Mouse (Mus musculus): ENCODE data around the gene Accs.
A peak's percentile ranks its signal among the peaks of the same experiment; 100 is the strongest.

The Accs gene

DNA sequence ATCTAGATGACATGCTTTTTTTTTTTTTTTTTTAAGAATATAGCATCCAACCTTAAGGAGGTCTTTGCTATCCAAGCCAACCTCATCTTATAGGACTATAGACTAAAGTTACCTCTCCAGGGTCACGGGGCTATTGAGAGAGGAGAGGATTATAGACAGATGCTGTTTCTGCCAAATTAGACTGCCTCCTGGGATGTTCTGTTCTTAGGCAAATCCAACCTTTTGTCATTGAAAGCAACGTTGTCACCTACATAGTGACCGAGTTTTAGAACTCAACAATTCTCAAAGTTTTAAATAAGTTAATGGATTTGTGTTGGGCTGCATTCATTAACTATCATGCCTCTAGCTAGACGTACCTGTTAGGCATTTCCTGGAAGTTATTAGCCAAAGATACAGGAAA, 13.5 kb upstream of the Accs start:
- DNase-seq (ENCODE audit: inconsistent age in 2 of 2, low spot score in 1 of 2): no peak

DNA sequence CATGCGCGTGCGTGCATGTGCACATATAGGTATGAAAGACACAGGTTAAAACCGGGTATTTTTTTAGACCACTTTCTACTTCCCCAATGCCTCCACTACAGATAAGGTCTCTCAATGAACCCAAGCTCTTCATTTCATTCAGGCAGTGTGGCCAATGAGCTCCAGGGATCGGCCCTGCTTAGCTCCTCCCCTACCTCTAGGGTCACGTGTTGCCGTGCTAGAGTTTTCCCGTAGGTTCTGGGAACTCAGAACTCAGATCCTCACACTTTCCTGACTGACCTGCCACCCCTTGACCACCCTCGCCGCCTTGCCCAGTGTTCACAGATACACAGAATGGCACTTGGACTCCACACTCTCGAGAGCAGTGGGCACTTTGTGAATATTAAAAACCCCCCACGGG, 9.1 kb upstream of the Accs start:
- no peak for DNase-seq (ENCODE audit: inconsistent age in 2 of 2, low spot score in 1 of 2)

GRCm38 (mm10) chr2:93851303-93851702, 1.6 kb upstream of the Accs start:
- no peak for DNase-seq (ENCODE audit: inconsistent age in 2 of 2, low spot score in 1 of 2)

DNA sequence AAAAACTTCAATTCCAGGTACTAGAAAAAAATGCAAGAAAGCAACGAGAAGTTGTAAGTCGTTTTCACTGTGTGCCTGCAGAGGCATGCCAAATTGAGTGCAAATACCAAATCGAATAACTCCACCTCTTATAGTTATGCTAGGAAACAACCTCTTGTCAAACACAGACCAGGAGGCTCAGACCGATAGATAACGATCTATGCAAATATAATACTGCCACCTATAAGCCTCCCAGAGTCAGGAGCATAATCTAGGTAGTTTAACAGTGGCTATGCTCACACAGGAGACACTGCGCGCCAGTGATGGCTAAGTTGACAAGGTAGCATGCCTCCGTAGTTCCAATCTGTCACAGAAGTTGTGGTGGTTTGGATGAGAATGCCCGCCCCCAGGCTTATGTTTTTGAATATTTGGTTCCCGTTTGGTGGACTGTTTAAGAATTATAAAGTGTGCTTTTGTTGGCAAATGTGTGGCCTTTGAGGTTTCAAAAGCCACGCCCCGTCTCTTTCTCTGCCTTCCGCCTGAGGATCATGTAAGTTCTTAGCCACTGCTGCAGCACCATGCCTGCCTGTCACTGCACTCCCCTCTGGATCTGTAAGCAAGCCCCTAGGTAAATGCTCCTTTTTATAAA, 688 bp upstream of the Accs start:
- no peak for DNase-seq (ENCODE audit: inconsistent age in 2 of 2, low spot score in 1 of 2)

GRCm38 (mm10) chr2:93841349-93841748, 8.4 kb downstream of the Accs start:
- DNase-seq (ENCODE audit: inconsistent age in 2 of 2, low spot score in 1 of 2): no peak

DNA sequence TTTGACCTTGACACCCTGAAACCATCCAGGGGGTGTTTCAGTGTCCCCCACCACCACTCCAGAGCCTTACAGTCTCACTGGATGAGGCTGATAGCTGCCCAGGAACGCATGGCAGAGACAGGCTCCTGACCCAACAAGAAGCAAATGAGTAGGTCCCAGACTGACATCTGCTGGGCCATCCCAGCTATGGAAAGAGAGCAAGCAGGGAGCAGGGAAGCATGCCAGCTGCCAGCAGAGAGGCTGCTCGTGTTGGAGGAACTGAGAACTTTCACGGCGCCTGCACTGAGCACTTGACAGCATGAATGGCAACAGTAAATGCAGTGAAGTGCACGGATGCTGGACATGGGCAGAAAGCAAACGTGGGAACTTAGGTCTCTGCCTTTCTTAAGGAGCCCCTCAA, 9.6 kb downstream of the Accs start:
- DNase-seq (ENCODE audit: inconsistent age in 2 of 2, low spot score in 1 of 2): no peak

DNA sequence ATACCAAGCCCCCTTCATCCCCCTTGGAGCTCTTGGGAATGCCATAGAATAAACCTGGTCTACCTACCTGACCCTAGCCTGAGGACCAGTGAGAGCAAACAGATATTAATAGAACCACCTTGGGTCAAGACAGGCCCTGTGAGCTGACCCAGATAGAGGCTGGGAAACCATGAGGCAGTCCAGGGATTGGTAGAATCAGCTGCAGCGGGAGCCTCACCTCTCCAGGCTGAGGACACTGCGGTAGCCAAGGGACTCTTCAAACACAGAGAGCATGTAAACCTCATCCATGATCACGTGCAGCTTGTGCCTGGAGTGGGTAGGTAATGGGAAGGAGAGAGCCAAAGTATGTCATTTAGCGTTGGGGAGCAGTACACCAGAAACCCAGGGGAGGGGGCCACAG, 10.8 kb downstream of the Accs start:
- DNase-seq (ENCODE audit: inconsistent age in 2 of 2, low spot score in 1 of 2): no peak

DNA sequence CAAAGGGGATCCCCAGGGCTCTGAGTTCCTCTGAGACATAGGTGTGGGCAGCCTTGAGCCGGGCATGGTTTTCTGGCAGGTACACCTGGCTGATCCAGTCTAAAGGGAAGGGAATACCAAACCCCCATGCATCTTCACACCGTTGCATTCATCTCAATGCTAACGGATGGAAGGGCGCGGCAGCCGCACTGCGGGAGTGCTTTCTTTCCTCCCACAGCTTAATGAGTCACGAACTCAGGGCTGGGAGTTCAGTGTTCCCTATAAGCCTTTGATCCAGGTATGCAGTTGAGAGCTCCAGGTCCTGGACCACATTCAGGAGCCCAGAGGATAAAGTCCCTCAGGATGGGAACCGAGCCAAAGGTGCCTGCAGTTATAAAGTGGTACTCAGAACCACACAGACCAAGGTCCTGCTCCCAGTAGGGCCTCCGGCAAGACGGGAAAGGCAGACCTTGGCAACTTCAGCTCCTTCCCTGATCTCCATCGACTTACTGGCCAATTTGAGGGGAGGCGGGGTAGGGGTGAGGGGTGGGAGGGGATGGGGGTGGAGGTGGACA, 13.4 kb downstream of the Accs start:
- DNase-seq (ENCODE audit: inconsistent age in 2 of 2, low spot score in 1 of 2): no peak

- no peak for DNase-seq (ENCODE audit: inconsistent age in 2 of 2, low spot score in 1 of 2)
These were observed 14.1 kb downstream of the Accs start for GRCm38 (mm10) chr2:93835596-93835995.

GRCm38 (mm10) chr2:93823519-93823918, 26.2 kb downstream of the Accs start:
- DNase-seq (ENCODE audit: inconsistent age in 2 of 2, low spot score in 1 of 2): peak; percentile 67 to 93

- peak; percentile 91 to 98 for DNase-seq (ENCODE audit: inconsistent age in 2 of 2, low spot score in 1 of 2)
These were observed 27.5 kb downstream of the Accs start, which contains the start of gene Ext2 for GRCm38 (mm10) chr2:93822045-93822749. Ext2 (minus strand) TSS chr2:93822568.

DNA sequence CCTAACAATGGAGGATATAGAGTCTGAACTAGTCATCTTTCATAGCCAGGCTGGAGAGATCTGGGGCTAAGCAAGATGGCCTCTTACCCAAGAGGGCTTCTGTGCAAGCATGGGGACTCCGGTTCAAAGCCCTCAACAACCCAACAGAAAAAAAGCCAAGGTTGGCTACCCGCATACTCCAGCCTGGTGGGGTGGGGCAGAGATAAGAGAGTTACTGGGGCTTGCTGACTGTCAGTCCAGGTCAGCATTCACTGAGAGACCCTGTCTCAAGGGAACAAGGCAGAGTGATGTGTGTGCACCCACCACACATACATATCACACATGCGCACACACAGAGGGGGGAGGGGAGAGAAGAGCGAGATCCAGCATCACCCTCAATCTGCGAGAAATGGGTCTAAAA, 32.0 kb downstream of the Accs start:
- DNase-seq (ENCODE audit: inconsistent age in 2 of 2, low spot score in 1 of 2): no peak

- DNase-seq (ENCODE audit: inconsistent age in 2 of 2, low spot score in 1 of 2): no peak
These were observed 36.4 kb downstream of the Accs start for GRCm38 (mm10) chr2:93813343-93813742.

DNA sequence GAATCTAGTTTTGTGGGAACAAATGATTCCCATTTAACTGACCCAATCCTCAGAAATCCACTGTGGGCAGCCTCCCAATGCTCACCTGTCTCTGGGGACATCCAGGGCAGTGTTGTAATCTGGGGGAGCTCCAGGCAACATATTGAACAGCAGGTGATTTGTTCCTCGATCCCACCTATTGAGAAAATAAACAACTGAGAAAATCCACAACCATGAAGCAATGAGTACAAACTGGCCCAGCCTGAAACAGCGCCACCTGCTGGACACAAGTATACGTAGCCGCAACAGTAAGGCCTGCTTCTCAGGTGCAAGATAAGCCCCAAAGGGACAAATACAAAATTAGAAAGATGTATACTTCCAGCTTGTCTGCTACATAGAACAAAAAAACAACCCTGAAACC, 37.9 kb downstream of the Accs start:
- peak in 1 of 2 experiments; percentile 81 for DNase-seq (ENCODE audit: inconsistent age in 2 of 2, low spot score in 1 of 2)

DNA sequence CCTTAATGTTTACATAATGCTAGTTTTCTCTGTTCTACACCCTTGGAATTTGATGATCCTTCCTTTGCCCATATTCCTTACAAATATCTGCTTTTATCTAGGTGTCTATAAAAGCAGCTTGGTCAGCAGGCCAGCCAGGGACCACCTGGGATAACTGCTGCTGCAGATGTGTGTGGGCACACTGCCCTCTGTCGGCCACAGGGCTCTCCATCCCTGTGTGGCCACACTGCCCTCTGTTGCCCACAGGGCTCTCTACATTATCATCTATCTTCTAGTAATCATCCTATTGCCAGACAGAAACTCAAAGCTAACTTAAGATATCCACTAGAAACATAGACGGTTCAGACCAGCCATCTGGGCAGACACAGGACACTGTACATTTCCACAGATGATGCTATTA, 39.8 kb downstream of the Accs start:
- peak; percentile 39 to 72 for DNase-seq (ENCODE audit: inconsistent age in 2 of 2, low spot score in 1 of 2)

- DNase-seq (ENCODE audit: inconsistent age in 2 of 2, low spot score in 1 of 2): no peak
These were observed 41.7 kb downstream of the Accs start for GRCm38 (mm10) chr2:93808071-93808470.

DNA sequence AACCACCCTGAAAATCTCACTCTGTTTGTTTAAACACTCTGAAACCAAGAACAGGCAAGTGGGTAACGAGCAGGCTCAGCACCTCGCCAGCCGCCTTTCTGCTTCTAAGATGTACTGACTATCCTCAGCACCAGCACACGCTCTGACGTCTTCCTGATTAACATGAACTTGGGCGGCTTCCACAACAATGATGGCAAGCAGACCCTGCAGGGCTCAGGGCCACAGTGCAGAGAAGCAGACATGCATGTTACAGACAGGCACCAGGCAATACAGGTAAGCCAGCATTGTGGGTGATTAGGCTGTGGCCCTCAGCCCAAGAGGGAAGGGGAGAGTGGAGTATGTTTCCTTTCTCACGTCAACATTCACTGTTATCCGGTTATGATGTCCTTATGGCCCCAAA, 42.3 kb downstream of the Accs start:
- no peak for DNase-seq (ENCODE audit: inconsistent age in 2 of 2, low spot score in 1 of 2)

GRCm38 (mm10) chr2:93806487-93807201, 43.1 kb downstream of the Accs start:
- no peak for DNase-seq (ENCODE audit: inconsistent age in 2 of 2, low spot score in 1 of 2)

DNA sequence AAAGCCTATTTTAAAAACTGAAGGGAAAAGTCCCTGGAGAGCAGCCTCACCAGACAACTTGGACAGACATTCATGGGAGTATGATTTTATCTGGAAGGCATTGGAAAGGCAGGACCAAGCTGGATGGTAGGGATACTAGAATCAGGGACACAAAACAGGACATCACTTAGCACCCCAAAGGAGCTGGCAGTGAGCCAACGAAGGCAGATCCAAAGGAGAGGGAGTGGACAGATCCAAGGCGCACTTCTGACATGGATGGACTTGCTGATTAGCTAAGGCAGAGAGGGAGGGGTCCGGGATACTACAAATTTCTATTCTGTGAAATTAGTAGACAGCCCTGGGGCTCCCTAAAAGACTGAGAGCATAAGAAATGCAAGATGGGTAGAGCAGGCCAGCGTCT, 44.2 kb downstream of the Accs start:
- no peak for DNase-seq (ENCODE audit: inconsistent age in 2 of 2, low spot score in 1 of 2)

DNA sequence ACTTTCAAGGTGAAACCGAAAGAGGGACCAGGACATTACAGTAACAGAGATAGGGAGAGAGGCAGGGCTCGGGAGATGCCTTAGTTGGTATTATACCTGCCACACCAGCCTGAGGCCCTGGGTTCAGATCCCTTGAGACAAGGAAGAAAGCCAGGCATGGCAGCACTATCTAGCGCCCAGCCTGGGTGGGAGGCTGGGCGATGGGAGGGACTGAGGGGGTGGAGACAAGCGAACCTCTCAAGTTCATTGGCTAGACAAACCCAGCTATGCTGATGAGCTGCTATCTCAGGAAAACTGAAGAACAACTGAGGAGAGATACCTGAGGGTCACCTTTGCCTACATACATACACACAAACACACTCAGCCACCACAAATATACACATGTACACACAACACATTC, 44.7 kb downstream of the Accs start:
- no peak for DNase-seq (ENCODE audit: inconsistent age in 2 of 2, low spot score in 1 of 2)

- DNase-seq (ENCODE audit: inconsistent age in 2 of 2, low spot score in 1 of 2): no peak
These were observed 46.8 kb downstream of the Accs start for GRCm38 (mm10) chr2:93802947-93803346.

- no peak for DNase-seq (ENCODE audit: inconsistent age in 2 of 2, low spot score in 1 of 2)
These were observed 48.6 kb downstream of the Accs start for GRCm38 (mm10) chr2:93801097-93801496.
